Mouse (Mus musculus) A20 (cell line): ENCODE measurements around the gene Ltbp1.

Source experiments
- DNase-seq: peaks from one replicate; pipeline ENCODE4 v3.0.0-alpha.2; 2011; ENCODE audit warnings: low read depth, low spot score

Gene Ltbp1

GRCm38 (mm10) chr17:75284876-75285708 is 279.7 kb downstream of the Ltbp1 start:
- no peak for DNase-seq

GRCm38 (mm10) chr17:75292986-75293385 is 287.6 kb downstream of the Ltbp1 start:
- no peak for DNase-seq

GRCm38 (mm10) chr17:75293725-75294124 is 288.4 kb downstream of the Ltbp1 start:
- DNase-seq, result no peak

GRCm38 (mm10) chr17:75300908-75301307 is 295.5 kb downstream of the Ltbp1 start:
- no peak for DNase-seq

GRCm38 (mm10) chr17:75304807-75305420 is 299.5 kb downstream of the Ltbp1 start:
- DNase-seq, result no peak

- no peak for DNase-seq
These were observed 300.3 kb downstream of the Ltbp1 start for GRCm38 (mm10) chr17:75305714-75306113.

- no peak for DNase-seq
These were observed 302.0 kb downstream of the Ltbp1 start for GRCm38 (mm10) chr17:75307070-75308011.

GRCm38 (mm10) chr17:75317106-75317505 is 311.7 kb downstream of the Ltbp1 start:
- no peak for DNase-seq

- no peak for DNase-seq
These were observed 317.9 kb downstream of the Ltbp1 start for GRCm38 (mm10) chr17:75323229-75323628.

- no peak for DNase-seq
These were observed 318.4 kb downstream of the Ltbp1 start for GRCm38 (mm10) chr17:75323766-75324165.

- no peak for DNase-seq
These were observed 322.8 kb downstream of the Ltbp1 start for GRCm38 (mm10) chr17:75328102-75328639.

- DNase-seq, result no peak
These were observed 325.0 kb downstream of the Ltbp1 start for GRCm38 (mm10) chr17:75330366-75330765.

- DNase-seq, result no peak
These were observed 326.1 kb downstream of the Ltbp1 start for GRCm38 (mm10) chr17:75331421-75331951.

- DNase-seq, result peak; percentile 45
These were observed 326.9 kb downstream of the Ltbp1 start for GRCm38 (mm10) chr17:75332289-75332688.

- no peak for DNase-seq
These were observed 327.6 kb downstream of the Ltbp1 start for GRCm38 (mm10) chr17:75333011-75333410.

- no peak for DNase-seq
These were observed 328.4 kb downstream of the Ltbp1 start for GRCm38 (mm10) chr17:75333759-75334158.

- no peak for DNase-seq
These were observed 330.3 kb downstream of the Ltbp1 start for GRCm38 (mm10) chr17:75335649-75336048.

- no peak for DNase-seq
These were observed 335.9 kb downstream of the Ltbp1 start for GRCm38 (mm10) chr17:75341227-75341626.

GRCm38 (mm10) chr17:75345116-75345515 is 339.7 kb downstream of the Ltbp1 start:
- no peak for DNase-seq

GRCm38 (mm10) chr17:75347414-75347813 is 342.0 kb downstream of the Ltbp1 start:
- peak; percentile 14 for DNase-seq

- no peak for DNase-seq
These were observed 343.7 kb downstream of the Ltbp1 start for GRCm38 (mm10) chr17:75349109-75349508.
